Mouse (Mus musculus) induced T-regulatory cell, adult 2 months (primary cell): ENCODE measurements around the gene Skor1.

ENCODE experiments used
- DNase-seq: peaks from one replicate; pipeline ENCODE4 v3.0.0-alpha.2; 2012; ENCODE audit warnings: low read depth

The Skor1 gene

DNA sequence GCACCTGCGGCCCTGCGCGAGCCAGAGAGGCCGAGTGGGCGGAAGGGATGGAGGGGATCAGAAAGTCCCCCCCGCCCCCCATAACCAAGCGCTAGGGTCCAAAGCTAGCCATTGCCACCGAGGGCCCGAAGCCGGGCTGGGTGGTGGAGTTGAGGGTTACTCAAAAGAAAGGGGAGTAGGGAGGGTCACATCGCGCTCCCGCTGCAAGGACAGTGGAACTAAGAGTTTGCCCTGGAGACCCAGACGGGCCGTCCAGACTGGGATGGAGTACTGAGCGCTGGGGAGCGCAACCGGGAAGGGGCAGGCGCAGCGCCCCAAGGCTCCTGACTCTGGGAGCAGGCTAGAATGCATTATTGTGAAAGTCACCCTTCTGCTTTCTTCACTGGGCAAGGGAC is 608 bp upstream of the Skor1 start:
- DNase-seq: no peak

DNA sequence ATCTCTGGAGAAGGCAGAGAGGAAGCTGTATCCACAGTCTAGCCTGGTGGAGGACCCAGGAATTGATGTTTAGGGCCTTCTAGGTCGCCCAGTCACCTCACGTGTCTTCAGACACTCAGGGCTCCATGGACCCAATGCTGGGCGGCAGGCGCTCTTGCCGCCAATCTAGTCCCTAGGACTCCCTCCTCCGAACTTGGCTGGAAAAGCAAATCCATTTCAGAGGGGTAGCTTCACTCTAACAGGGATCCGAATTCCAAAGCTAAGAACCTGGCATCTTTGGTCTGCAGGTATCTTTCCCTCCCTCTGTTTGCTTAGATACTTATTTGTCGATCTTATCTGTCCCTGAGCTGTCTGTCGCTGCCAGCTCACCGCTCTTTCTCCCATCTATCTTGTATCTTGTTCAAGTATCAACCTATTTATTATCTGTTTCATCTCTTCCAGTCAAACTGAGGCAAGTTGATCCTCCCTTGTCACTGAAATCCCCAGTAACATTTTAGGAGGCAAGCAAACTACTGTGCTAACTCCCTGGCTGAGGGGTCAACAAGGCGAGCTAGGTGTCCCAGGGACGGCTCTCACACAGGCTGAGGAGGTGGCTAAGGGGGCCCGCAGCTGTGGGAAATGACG is 863 bp downstream of the Skor1 start:
- DNase-seq: peak; percentile 4

GRCm38 (mm10) chr9:63147296-63147695 is 1.5 kb downstream of the Skor1 start:
- no peak for DNase-seq

- no peak for DNase-seq
Observed at GRCm38 (mm10) chr9:63146856-63147274, 1.9 kb downstream of the Skor1 start.

DNA sequence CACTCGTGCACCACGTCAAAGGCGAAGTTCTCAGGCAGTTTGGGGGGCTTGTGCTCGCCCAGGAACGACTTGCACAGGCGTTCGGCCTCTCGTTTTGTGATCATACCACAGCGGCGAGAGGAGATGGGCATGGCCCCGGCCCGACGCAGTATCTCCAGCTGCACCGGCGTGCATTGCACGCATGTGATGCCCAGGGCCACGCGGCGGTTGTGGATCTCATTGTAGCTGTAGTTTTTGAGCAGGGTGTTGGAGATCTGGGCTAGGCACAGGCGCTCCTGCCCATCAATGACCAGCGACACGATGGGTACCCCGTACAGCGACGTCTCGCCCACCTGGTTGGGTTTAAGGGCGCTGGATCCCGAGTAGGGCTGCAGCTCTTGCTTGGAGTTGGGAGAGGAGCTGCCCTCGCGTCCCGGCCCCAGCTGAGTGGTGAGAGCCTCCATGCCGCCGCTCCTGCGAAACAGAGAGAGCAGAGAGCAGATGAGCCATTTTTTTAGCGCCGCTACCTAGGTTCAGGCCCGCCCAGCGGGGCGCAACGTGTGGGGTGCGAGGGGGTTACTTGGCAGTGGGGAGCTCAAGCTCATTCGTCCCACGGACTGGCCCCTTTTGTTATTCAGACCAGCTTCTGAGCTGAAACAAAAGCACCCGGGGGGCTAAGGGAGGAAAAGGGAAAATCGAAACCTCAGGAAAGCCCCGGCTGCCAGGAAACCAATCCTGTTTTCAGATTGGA is 2.5 kb downstream of the Skor1 start:
- DNase-seq: no peak

- peak; percentile 17 for DNase-seq
Observed at GRCm38 (mm10) chr9:63145249-63146125, 3.3 kb downstream of the Skor1 start.

GRCm38 (mm10) chr9:63144502-63145248 is 4.1 kb downstream of the Skor1 start:
- no peak for DNase-seq

- no peak for DNase-seq
Observed at GRCm38 (mm10) chr9:63143641-63144501, 4.9 kb downstream of the Skor1 start.

DNA sequence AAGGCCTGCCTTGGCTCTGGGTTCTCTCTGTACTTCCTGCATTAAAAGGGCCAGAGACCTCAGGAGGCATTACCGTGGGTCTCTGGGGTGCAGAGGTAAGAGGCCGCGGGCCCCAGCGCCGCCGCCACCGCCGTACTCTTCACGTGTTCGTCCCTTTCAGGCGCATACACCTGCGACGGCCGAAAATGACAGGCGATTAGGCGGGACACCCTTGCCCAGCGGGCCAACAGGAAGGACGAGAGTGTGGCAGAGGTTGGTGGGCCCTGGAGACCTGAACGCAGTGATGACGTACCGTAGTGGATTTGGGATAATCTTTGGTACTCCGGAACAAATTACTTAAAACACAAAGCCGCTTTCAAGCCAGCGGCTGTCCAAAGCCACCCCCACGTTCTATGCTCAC is 5.5 kb downstream of the Skor1 start:
- no peak for DNase-seq

DNA sequence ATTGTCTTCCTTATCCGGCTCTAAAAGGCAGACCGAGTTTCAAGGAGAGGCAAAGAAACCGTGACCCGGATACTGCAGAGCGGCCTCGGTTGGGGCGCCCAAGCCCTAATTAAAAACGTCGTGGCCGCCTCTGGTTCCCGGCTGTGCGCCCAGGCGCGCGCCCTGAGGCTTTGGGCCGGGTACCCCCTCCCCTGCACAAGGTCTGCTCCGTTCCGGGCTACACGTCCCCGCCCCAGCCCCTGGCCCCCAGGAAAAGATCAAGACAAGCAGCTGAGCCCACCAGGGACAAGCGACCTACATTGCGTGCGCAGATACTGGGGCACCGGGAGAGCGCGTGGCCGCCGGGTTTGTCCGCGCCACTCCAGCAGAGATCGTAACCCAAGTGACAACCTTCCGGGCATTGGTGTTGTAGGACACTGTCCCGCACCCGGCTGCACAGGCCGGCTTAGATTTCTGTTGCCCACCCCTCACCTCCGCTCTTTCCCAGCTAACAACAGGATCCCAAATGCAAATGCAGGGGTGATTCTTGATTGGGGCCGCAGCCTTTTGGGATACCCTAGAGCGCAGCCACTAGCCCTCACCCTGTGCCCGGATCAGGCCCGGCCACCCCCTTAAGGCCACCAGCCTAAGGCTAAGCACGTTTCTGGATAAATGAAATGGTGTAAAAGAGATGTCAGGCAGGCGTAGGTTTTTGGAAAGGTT is 6.3 kb downstream of the Skor1 start:
- DNase-seq: no peak

- no peak for DNase-seq
Observed at GRCm38 (mm10) chr9:63141641-63142334, 7.0 kb downstream of the Skor1 start.

DNA sequence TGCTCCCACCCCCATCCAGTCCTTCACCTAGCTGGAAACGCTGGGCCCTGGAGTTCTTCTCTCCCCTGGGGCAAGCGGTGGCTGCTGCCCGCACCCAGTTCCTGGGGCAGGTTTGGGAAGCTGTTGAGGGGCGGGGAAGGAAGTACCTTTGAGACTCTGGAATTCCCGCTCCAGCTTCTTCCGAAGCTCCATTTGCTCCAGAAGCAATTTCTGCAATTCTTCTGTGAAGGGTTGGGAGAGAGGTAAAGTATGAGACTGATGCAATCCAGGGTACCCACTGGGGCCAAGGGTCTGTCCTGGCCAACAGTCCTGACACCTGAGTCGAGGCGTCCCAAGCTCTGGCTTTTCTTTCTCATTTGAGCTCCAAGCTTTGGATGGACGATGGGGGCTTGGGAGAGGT is 8.6 kb downstream of the Skor1 start:
- DNase-seq: no peak

GRCm38 (mm10) chr9:63139661-63140060 is 9.1 kb downstream of the Skor1 start:
- no peak for DNase-seq

DNA sequence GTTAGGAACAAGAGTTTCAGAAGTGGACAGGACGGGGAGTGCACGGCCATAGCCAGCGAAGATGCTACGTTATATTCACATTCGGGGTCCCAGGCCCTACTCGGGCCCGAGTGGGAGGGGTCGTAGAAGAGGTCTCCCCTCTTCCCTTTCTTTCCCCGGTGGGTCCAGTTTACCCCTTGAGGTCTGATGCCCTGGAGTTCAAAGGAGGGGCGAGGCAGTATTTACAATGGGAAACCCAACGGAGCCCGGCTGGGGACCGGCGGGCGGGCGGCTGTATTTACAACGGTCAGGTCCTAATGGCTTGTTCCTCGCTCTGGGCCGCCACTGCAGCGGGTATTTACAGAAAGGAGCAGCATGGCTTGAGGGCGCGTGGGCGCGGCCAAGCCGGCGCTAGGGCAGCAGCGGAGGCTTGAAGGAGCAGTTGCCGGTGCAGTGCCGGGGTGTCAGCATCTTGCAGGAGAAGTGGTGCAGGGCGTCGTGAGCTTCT is 10.2 kb downstream of the Skor1 start:
- DNase-seq: no peak

DNA sequence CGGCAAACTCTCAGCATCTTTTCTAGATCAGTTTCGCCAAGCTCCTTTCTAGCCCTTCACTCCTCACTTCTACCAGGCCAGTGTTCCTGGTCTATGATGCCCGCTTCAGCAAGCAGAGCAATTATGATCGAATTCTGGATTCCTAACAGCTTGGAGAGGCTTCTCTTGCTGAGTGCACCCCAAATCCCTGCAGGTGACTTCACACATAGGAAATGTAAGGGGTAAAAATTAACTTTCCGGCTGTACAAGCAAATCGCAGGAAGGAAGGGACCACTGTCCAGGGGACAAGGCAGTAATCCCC is 11.2 kb downstream of the Skor1 start:
- DNase-seq: no peak

GRCm38 (mm10) chr9:63136756-63137614 is 11.8 kb downstream of the Skor1 start:
- DNase-seq: no peak

DNA sequence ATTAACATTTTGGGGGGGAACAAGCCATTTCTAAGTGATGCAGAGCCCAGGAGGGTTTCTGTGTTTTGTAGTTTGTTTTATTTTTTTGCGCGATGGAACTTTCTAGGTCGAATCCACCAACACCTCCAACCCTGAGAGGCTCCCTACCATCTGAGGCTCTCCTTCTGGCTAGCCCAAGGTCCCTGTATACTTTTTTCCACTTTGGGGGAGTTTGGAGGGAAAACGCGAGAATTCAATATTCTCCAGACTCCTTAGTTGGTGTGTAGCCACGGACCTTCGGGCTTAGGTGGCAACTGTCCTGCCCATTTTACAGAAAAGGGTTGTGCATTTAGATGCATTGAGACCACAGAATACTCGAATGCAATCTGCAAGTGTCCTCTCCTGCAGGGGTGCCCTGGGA is 12.5 kb downstream of the Skor1 start:
- no peak for DNase-seq

DNA sequence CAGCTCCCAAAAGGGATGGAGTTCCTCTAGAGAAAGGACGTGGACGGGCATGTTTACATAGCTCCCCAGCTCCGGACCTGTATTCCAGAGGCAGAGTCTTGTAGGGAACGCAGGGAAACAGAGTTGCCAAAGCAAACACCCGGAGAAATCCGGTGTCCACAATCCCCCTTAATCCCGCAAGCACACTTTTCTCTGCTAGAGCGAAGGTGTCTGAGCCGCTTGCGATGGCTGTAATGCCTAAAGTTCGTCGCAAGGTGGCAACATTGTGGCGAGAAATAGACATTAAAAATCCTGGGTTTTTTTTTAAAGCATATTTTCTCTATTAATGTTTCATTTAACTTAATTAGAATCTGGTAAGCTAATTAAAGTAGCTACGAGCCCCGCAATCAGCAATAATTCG is 13.0 kb downstream of the Skor1 start:
- peak; percentile 82 for DNase-seq

GRCm38 (mm10) chr9:63135356-63135755 is 13.4 kb downstream of the Skor1 start:
- DNase-seq: peak; percentile 60
